Mouse (Mus musculus): ENCODE measurements around the gene Ly86. TPM values are rescaled to one million over a fixed set of nuclear protein-coding genes. Genes with fewer than 3 reads are reported as not detected.
A peak's percentile ranks its signal among the peaks of the same experiment; 100 is the strongest.

Ly86 gene
- polyA plus RNA-seq, 1 experiment from 2014 or later: 7.0 TPM

DNA sequence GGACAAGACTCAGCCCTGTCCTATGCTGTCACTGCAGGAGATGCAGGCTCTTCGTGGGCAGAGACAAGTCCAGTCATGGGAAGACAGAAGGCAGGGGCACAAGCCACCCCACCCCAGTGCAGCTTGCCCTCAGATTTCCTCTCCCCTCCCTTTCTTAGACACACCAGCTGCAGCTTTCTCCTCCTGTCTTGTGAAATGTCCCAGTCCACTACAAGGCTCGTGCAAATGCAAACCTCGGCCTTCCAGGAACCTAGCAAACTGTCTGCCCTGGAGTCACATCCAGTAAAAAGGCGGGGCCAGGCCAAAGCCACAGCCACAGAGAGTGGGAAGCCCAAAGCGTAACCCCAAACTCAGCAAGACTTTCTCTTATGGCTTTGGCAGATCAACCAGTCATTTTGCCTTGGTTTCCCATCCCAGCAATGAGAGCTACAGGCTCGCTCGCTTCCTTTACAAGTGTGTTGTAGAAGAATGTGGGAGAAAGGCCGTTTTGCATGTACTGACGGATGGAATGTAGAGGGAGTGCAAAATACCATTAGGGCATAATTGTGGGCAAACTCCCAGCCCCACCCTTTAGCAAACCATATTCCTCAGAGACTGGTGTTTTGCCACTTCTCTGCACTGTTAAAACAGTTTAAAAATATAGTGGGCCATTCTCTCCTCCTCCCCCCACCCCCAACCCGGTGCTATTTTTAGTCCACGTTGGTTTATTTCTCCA is 95.7 kb downstream of the Ly86 start:
- WGBS: 72% methylated on average over 11 of the region's 11 CpGs
- no peak for ATAC-seq (ENCODE audit: low FRiP score)

DNA sequence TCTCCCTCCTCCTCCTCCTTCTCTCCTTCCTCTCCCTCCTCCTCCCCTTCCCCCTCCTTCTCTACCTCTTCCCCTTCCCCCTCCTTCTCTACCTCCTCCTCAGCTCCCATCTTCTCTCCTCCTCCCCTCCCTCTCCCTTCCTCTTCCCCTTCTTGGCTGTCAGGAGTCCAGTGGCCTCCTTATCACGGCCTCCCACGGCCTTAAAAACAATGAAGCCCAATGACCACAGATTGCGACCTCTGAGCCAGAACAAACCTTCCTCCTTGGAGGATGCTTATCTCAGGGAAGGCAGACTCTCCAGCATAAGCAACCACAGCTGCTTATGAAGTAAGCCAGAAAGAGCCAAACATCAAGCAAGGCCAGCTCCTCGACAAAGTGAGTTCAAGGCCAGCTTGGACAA is 97.0 kb downstream of the Ly86 start:
- no peaks in the 10 kb centered on the region for H3K9me3 ChIP-seq (ENCODE audit: control insufficient read depth, low read length)
- no peak for ATAC-seq (ENCODE audit: low FRiP score)
- no peak overlapping the region for H3K4me3 ChIP-seq (ENCODE audit: low read depth, low read length)
- no peaks in the 10 kb centered on the region for H3K36me3 ChIP-seq (ENCODE audit: control insufficient read depth, insufficient read depth, low read length)
- WGBS: 16% methylated on average over 4 of the region's 4 CpGs
- no peak for DNase-seq (ENCODE audit: low spot score, missing footprints)
- H3K4me1 ChIP-seq (ENCODE audit: control insufficient read depth, insufficient read depth, low read length): no peaks in the 10 kb centered on the region
- H3K27ac ChIP-seq (ENCODE audit: low read depth, low read length): no peak overlapping the region
- no peak overlapping the region for H3K9ac ChIP-seq (ENCODE audit: low read length)
- no peak overlapping the region for H3K4me2 ChIP-seq
- peaks cover 7% of the 10 kb centered on the region for H3K27me3 ChIP-seq (ENCODE audit: control insufficient read depth, insufficient read depth, low read length)

More for the DNA sequence above, 95.7 kb downstream of the Ly86 start:
- Histone ChIP-seq H3K4me1 (ENCODE audit: control insufficient read depth, insufficient read depth, low read length) (0 out of 2 replicates have a peak, but pooled peaks cover 2% of the 10 kb centered on the region), H3K9me3 (ENCODE audit: control insufficient read depth, low read length) (no peaks in the 10 kb centered on the region), H3K4me2 (no peak overlapping the region), H3K27ac (ENCODE audit: low read depth, low read length) (no peak overlapping the region), H3K36me3 (ENCODE audit: control insufficient read depth, insufficient read depth, low read length) (no peaks in the 10 kb centered on the region), H3K9ac (ENCODE audit: low read length) (no peak overlapping the region), H3K4me3 (ENCODE audit: low read depth, low read length) (no peak overlapping the region), H3K27me3 (ENCODE audit: control insufficient read depth, insufficient read depth, low read length) (peaks cover 18% of the 10 kb centered on the region)
- no peak for DNase-seq (ENCODE audit: low spot score, missing footprints)

- Histone ChIP-seq H3K4me1 (ENCODE audit: control insufficient read depth, insufficient read depth, low read length) (no peaks in the 10 kb centered on the region), H3K36me3 (ENCODE audit: control insufficient read depth, insufficient read depth, low read length) (no peaks in the 10 kb centered on the region), H3K9ac (ENCODE audit: low read length) (no peak overlapping the region), H3K9me3 (ENCODE audit: control insufficient read depth, low read length) (no peaks in the 10 kb centered on the region), H3K4me3 (ENCODE audit: low read depth, low read length) (no peak overlapping the region), H3K27me3 (ENCODE audit: control insufficient read depth, insufficient read depth, low read length) (peaks cover 4% of the 10 kb centered on the region), H3K27ac (ENCODE audit: low read depth, low read length) (no peak overlapping the region), H3K4me2 (no peak overlapping the region)
- no peak for DNase-seq (ENCODE audit: low spot score, missing footprints)
- WGBS: 32% methylated on average over 7 of the region's 7 CpGs
- ATAC-seq (ENCODE audit: low FRiP score): no peak
Measured at GRCm38 (mm10) chr13:37442531-37442930, 97.5 kb downstream of the Ly86 start.

- DNase-seq (ENCODE audit: low spot score, missing footprints): no peak
Measured at GRCm38 (mm10) chr13:37446699-37447258, 101.8 kb downstream of the Ly86 start.

DNA sequence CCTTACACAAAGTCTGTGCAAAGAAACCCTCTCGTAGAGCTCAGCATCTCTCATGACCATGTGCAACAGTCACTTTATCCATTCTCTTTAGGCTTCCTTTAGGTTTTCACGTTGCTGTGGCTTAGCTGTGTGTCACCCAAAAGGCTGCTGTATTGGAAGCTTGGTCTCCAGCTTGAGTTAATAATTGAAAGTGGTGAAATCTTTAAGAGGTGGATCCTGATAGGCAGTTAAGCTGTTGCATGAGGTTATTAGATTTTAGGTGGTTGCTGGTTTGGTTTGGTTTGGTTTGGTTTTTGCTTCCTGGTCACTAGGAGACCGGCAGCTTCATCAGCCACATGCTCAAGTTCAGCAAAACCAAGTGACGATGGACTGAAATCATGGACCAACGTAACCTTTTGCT is 106.0 kb downstream of the Ly86 start:
- no peak for ATAC-seq (ENCODE audit: low FRiP score)
- H3K27me3 ChIP-seq (ENCODE audit: control insufficient read depth, insufficient read depth, low read length): peaks cover 9% of the 10 kb centered on the region
- H3K4me2 ChIP-seq: no peak overlapping the region
- H3K4me3 ChIP-seq (ENCODE audit: low read depth, low read length): no peak overlapping the region
- 92% methylated on average over 5 of the region's 5 CpGs for WGBS
- H3K27ac ChIP-seq (ENCODE audit: low read depth, low read length): no peak overlapping the region
- no peaks in the 10 kb centered on the region for H3K9me3 ChIP-seq (ENCODE audit: control insufficient read depth, low read length)
- no peak for DNase-seq (ENCODE audit: low spot score, missing footprints)
- peaks cover 3% of the 10 kb centered on the region; the same call in 1 of the 2 replicates for H3K4me1 ChIP-seq (ENCODE audit: control insufficient read depth, insufficient read depth, low read length)
- no peak overlapping the region for H3K9ac ChIP-seq (ENCODE audit: low read length)
- no peaks in the 10 kb centered on the region for H3K36me3 ChIP-seq (ENCODE audit: control insufficient read depth, insufficient read depth, low read length)

More at GRCm38 (mm10) chr13:37446699-37447258, 101.8 kb downstream of the Ly86 start:
- no peaks in the 10 kb centered on the region for H3K36me3 ChIP-seq (ENCODE audit: control insufficient read depth, insufficient read depth, low read length)
- ATAC-seq (ENCODE audit: low FRiP score): no peak
- WGBS: 89% methylated on average over 16 of the region's 16 CpGs
- no peak overlapping the region for H3K4me2 ChIP-seq
- H3K4me1 ChIP-seq (ENCODE audit: control insufficient read depth, insufficient read depth, low read length): no peaks in the 10 kb centered on the region
- no peak overlapping the region for H3K9ac ChIP-seq (ENCODE audit: low read length)
- H3K27ac ChIP-seq (ENCODE audit: low read depth, low read length): no peak overlapping the region
- H3K9me3 ChIP-seq (ENCODE audit: control insufficient read depth, low read length): no peaks in the 10 kb centered on the region
- no peak overlapping the region for H3K4me3 ChIP-seq (ENCODE audit: low read depth, low read length)
- no peaks in the 10 kb centered on the region for H3K27me3 ChIP-seq (ENCODE audit: control insufficient read depth, insufficient read depth, low read length)

GRCm38 (mm10) chr13:37451471-37451870 is 106.5 kb downstream of the Ly86 start:
- 46% methylated on average over 3 of the region's 3 CpGs for WGBS
- DNase-seq (ENCODE audit: low spot score, missing footprints) (no peak), ATAC-seq (ENCODE audit: low FRiP score) (no peak)
- Histone ChIP-seq H3K9me3 (ENCODE audit: control insufficient read depth, low read length) (no peaks in the 10 kb centered on the region), H3K9ac (ENCODE audit: low read length) (no peak overlapping the region), H3K36me3 (ENCODE audit: control insufficient read depth, insufficient read depth, low read length) (no peaks in the 10 kb centered on the region), H3K4me3 (ENCODE audit: low read depth, low read length) (no peak overlapping the region), H3K27me3 (ENCODE audit: control insufficient read depth, insufficient read depth, low read length) (peaks cover 9% of the 10 kb centered on the region), H3K4me1 (ENCODE audit: control insufficient read depth, insufficient read depth, low read length) (peaks cover 3% of the 10 kb centered on the region; the same call in 1 of the 2 replicates), H3K4me2 (no peak overlapping the region), H3K27ac (ENCODE audit: low read depth, low read length) (no peak overlapping the region)

GRCm38 (mm10) chr13:37452022-37452941 is 107.3 kb downstream of the Ly86 start:
- ATAC-seq (ENCODE audit: low FRiP score) (peak; percentile 65), DNase-seq (ENCODE audit: low spot score, missing footprints) (peak; percentile 93)
- 5% methylated on average over 22 of the region's 22 CpGs for WGBS
- Histone ChIP-seq H3K9ac (ENCODE audit: low read length) (peak overlapping the region; percentile 44), H3K36me3 (ENCODE audit: control insufficient read depth, insufficient read depth, low read length) (no peaks in the 10 kb centered on the region), H3K4me3 (ENCODE audit: low read depth, low read length) (peak overlapping the region; percentile 24), H3K4me1 (ENCODE audit: control insufficient read depth, insufficient read depth, low read length) (peaks cover 3% of the 10 kb centered on the region; the same call in 1 of the 2 replicates), H3K9me3 (ENCODE audit: control insufficient read depth, low read length) (no peaks in the 10 kb centered on the region), H3K4me2 (peak overlapping the region; percentile 43), H3K27ac (ENCODE audit: low read depth, low read length) (no peak overlapping the region), H3K27me3 (ENCODE audit: control insufficient read depth, insufficient read depth, low read length) (peaks cover 9% of the 10 kb centered on the region)

DNA sequence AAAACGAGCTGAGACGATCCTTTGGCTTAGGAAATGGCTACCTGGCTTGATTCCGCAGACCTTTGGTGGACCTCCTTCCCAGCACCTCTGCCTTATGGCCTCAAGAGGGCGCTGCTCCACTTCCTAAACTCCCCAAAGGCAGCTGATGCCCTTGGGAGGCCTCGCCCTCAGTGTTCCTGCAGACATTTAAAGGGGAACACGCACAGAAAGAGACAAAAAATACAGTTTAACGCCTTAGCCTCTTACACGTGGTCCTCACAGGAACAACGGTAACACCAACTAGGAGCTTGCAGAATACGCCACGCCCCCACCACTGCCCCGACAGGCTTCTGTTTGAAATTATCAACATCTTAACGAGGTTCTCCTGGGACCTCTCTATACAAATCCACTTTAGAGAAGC is 108.2 kb downstream of the Ly86 start:
- no peak overlapping the region for H3K9ac ChIP-seq (ENCODE audit: low read length)
- DNase-seq (ENCODE audit: low spot score, missing footprints) (peak; percentile 96), ATAC-seq (ENCODE audit: low FRiP score) (peak; percentile 65)
- H3K4me2 ChIP-seq: no peak overlapping the region
- H3K4me1 ChIP-seq (ENCODE audit: control insufficient read depth, insufficient read depth, low read length): peaks cover 3% of the 10 kb centered on the region; the same call in 1 of the 2 replicates
- no peak overlapping the region for H3K27ac ChIP-seq (ENCODE audit: low read depth, low read length)
- peaks cover 9% of the 10 kb centered on the region for H3K27me3 ChIP-seq (ENCODE audit: control insufficient read depth, insufficient read depth, low read length)
- no peak overlapping the region for H3K4me3 ChIP-seq (ENCODE audit: low read depth, low read length)
- WGBS: 9% methylated on average over 13 of the region's 13 CpGs
- H3K9me3 ChIP-seq (ENCODE audit: control insufficient read depth, low read length): no peaks in the 10 kb centered on the region
- no peaks in the 10 kb centered on the region for H3K36me3 ChIP-seq (ENCODE audit: control insufficient read depth, insufficient read depth, low read length)

Data from midbrain, embryonic 11.5 days (tissue).